Mouse (Mus musculus) MEL (cell line): ENCODE results near the gene Aox4. TPM values are rescaled to one million over a fixed set of nuclear protein-coding genes. Genes with fewer than 3 reads are reported as not detected.

ENCODE experiments used
- DNase-seq: peaks from one replicate; pipeline ENCODE4 v3.0.0; 2011; ENCODE audit warnings: low read depth, low spot score
- H3K27ac ChIP-seq: 2 replicates; pipeline ENCODE4 v1.5.1; 2012; ENCODE audit warnings: low read depth, mild to moderate bottlenecking, control low read depth, low read length, moderate library complexity; ENCODE audit not compliant: control insufficient read depth
- H3K27me3 ChIP-seq, 2 experiments: fragments of 150-350 bp in 1 of 2; sonication (generic) in 1 of 2; 2 replicates each; pipeline ENCODE4 v1.6.1; 2012; ENCODE audit warnings: low read length in 2 of 2, mild to moderate bottlenecking in 2 of 2, improper control_type of control experiment in 1 of 2, moderate library complexity in 1 of 2; ENCODE audit not compliant: insufficient read depth in 2 of 2, control insufficient read depth in 1 of 2
- H3K36me3 ChIP-seq, 2 experiments: 2 replicates each; pipeline ENCODE4 v1.6.1; 2012 to 2014; ENCODE audit warnings: low read length in 2 of 2, improper control_type of control experiment in 1 of 2, inconsistent platforms in 1 of 2, mild to moderate bottlenecking in 1 of 2; ENCODE audit not compliant: insufficient read depth in 2 of 2, control insufficient read depth in 1 of 2
- H3K4me1 ChIP-seq, 2 experiments: fragments of 150-350 bp in 1 of 2; sonication (generic) in 1 of 2; 2 replicates each; pipeline ENCODE4 v1.6.1; 2012; ENCODE audit warnings: low read length in 2 of 2, improper control_type of control experiment in 1 of 2, mild to moderate bottlenecking in 1 of 2; ENCODE audit not compliant: insufficient read depth in 2 of 2, control insufficient read depth in 1 of 2
- H3K4me3 ChIP-seq, 2 experiments: fragments of 150-350 bp in 1 of 2; sonication (generic) in 1 of 2; 2 replicates each; pipeline ENCODE4 v1.5.1; 2012; ENCODE audit warnings: low read depth in 2 of 2, low read length in 2 of 2, mild to moderate bottlenecking in 2 of 2, moderate library complexity in 2 of 2, control low read depth in 1 of 2, improper control_type of control experiment in 1 of 2; ENCODE audit not compliant: control insufficient read depth in 1 of 2, insufficient read depth in 1 of 2
- H3K79me2 ChIP-seq: 2 replicates; pipeline ENCODE4 v1.6.1; 2012; ENCODE audit warnings: mild to moderate bottlenecking, low read length, moderate library complexity; ENCODE audit not compliant: control insufficient read depth, poor library complexity, insufficient read depth
- H3K9ac ChIP-seq: 2 replicates; pipeline ENCODE4 v1.6.1; 2012; ENCODE audit warnings: low read depth, mild to moderate bottlenecking, control low read depth, low read length, moderate library complexity; ENCODE audit not compliant: control insufficient read depth, poor library complexity, severe bottlenecking
- H3K9me3 ChIP-seq: fragments of 150-350 bp; sonication (generic); replicated peaks from 2 replicates; pipeline ENCODE4 v1.6.1; 2012; ENCODE audit warnings: mild to moderate bottlenecking, low read length, improper control_type of control experiment, moderate library complexity; ENCODE audit not compliant: insufficient read depth
- E2F4 ChIP-seq: IDR thresholded peaks from 2 replicates; pipeline ENCODE4 v1.6.1; 2011; ENCODE audit warnings: low read depth, low read length, improper control_type of control experiment, borderline replicate concordance
- EP300 ChIP-seq, 2 experiments: IDR thresholded peaks; 2 replicates each; pipeline ENCODE4 v1.6.1; 2011; ENCODE audit warnings: improper control_type of control experiment in 2 of 2, low read length in 2 of 2, low read depth in 1 of 2, mild to moderate bottlenecking in 1 of 2
- ETS1 ChIP-seq: IDR thresholded peaks from 2 replicates; pipeline ENCODE4 v1.6.1; 2012; ENCODE audit warnings: low read depth, mild to moderate bottlenecking, inconsistent platforms, low read length, improper control_type of control experiment, moderate library complexity
- GATA1 ChIP-seq: IDR thresholded peaks from 2 replicates; pipeline ENCODE4 v1.6.1; 2011; ENCODE audit warnings: low read depth, low read length, improper control_type of control experiment
- MAFK ChIP-seq: IDR thresholded peaks from 2 replicates; pipeline ENCODE4 v1.6.1; 2011; ENCODE audit warnings: low read depth, mild to moderate bottlenecking, low read length, improper control_type of control experiment, borderline replicate concordance
- MAX ChIP-seq: IDR thresholded peaks from 2 replicates; pipeline ENCODE4 v1.6.1; 2011; ENCODE audit warnings: low read length, improper control_type of control experiment
- MXI1 ChIP-seq: IDR thresholded peaks from 2 replicates; pipeline ENCODE4 v1.6.1; 2011; ENCODE audit warnings: mild to moderate bottlenecking, low read depth, low read length, improper control_type of control experiment
- MYC ChIP-seq: IDR thresholded peaks from 2 replicates; pipeline ENCODE4 v1.6.1; 2011; ENCODE audit warnings: low read depth, mild to moderate bottlenecking, low read length, improper control_type of control experiment, moderate library complexity
- NRF1 ChIP-seq: IDR thresholded peaks from 2 replicates; pipeline ENCODE4 v1.6.1; 2014; ENCODE audit warnings: low read depth, mild to moderate bottlenecking, inconsistent platforms, low read length, improper control_type of control experiment, moderate library complexity; ENCODE audit not compliant: poor library complexity, insufficient read depth, severe bottlenecking
- POLR2A ChIP-seq, 2 experiments: IDR thresholded peaks; 2 replicates each; pipeline ENCODE4 v1.6.1; 2011 to 2012; ENCODE audit warnings: low read length in 2 of 2, mild to moderate bottlenecking in 2 of 2, control low read depth in 1 of 2, improper control_type of control experiment in 1 of 2, low read depth in 1 of 2, moderate library complexity in 1 of 2; ENCODE audit not compliant: control insufficient read depth in 1 of 2, insufficient read depth in 1 of 2, poor library complexity in 1 of 2
- POLR2AphosphoS2 ChIP-seq: IDR thresholded peaks from 2 replicates; pipeline ENCODE4 v1.6.1; 2011; ENCODE audit warnings: low read length, improper control_type of control experiment
- POLR2AphosphoS5 ChIP-seq: IDR thresholded peaks from 2 replicates; pipeline ENCODE4 v1.6.1; 2012; ENCODE audit warnings: low read depth, borderline replicate concordance, mild to moderate bottlenecking, inconsistent platforms, low read length, moderate library complexity, mixed read lengths
- SIN3A ChIP-seq: IDR thresholded peaks from 2 replicates; pipeline ENCODE4 v1.6.1; 2012; ENCODE audit warnings: low read length, improper control_type of control experiment, inconsistent platforms
- TAL1 ChIP-seq: IDR thresholded peaks from 2 replicates; pipeline ENCODE4 v1.6.1; 2012; ENCODE audit warnings: mild to moderate bottlenecking, inconsistent platforms, low read length, moderate library complexity, mixed read lengths
- USF1 ChIP-seq: IDR thresholded peaks from 2 replicates; pipeline ENCODE4 v1.6.1; 2014; ENCODE audit warnings: low read depth, mild to moderate bottlenecking, inconsistent platforms, low read length, improper control_type of control experiment, moderate library complexity
- polyA plus RNA-seq, 2 experiments: library from polyadenylated mRNA; stranded (reverse) in 1 of 2; unstranded in 1 of 2; fragments of >175 nt in 1 of 2; fragments of >200 nt in 1 of 2; gene quantifications; 2 replicates each; pipeline versions ENCODE4 v1.2.1 to v1.2.4; 2012; ENCODE audit warnings: low replicate concordance in 2 of 2, low read depth in 1 of 2; ENCODE audit not compliant: insufficient read length in 2 of 2, insufficient read depth in 1 of 2, missing spikeins in 1 of 2
- total RNA-seq: library from RNA; depleted of rRNA; stranded (reverse); fragments of 300-350 nt; gene quantifications from 2 replicates; pipeline ENCODE4 v1.2.3, GENCODE M21; 2012

Gene Aox4
- total and polyA plus RNA-seq, 3 experiments = not detected

DNA sequence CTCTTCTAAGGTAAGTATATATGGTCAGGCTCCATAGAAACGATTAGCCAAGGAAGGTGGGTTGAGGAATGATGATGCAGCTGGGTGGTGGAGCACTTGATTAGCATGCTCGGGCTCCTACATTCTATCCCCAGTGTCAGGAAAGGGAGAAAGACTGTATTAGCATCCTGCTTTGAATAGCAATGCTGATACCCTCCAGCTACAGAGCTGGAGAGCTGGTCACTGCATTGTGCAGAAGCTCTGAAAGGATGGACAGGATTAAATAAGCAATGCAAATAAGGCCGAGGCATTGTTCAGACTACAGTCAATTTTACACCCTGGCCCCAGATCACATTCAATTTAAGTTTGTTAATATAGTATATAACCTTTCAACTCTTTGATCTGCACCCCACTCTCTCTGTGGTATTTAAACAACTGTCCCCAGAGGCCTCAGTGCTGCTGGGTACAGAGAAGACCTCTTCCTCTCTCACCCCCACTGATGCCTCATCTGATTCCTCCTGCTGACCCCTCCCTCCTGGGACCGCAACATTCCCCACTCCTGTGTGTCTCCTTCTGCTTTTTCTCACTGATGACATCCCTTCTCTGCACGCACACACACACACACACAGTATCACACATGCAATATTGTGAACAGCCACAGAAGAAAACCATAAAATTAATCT, 21.6 kb upstream of the Aox4 start:
- H3K4me1 ChIP-seq = no peaks in the 10 kb centered on the region

GRCm38 (mm10) chr1:58194317-58194716, 15.9 kb upstream of the Aox4 start:
- H3K9ac ChIP-seq = no peak overlapping the region
- TF ChIP-seq POLR2AphosphoS5 (no peak), SIN3A (no peak), POLR2A (IDR thresholded peaks at IDR 0.05; ENCODE audit: control insufficient read depth in 1 of 2, insufficient read depth in 1 of 2, low read depth in 1 of 2, low read length in 2 of 2, poor library complexity in 1 of 2) (no peak), NRF1 (no peak), EP300 (IDR thresholded peaks at IDR 0.05; ENCODE audit: low read depth in 1 of 2, low read length in 2 of 2) (no peak), E2F4 (no peak), GATA1 (no peak), MYC (no peak), TAL1 (no peak), MAFK (no peak), MAX (no peak)
- TF ChIP-seq, all 39 proteins: peak for 0
- Histone ChIP-seq H3K79me2 (no peaks in the 10 kb centered on the region), H3K4me3 (no peak overlapping the region), H3K27ac (no peak overlapping the region), H3K9me3 (no peaks in the 10 kb centered on the region), H3K36me3 (no peaks in the 10 kb centered on the region), H3K27me3 (no peaks in the 10 kb centered on the region), H3K4me1 (no peaks in the 10 kb centered on the region)
- no peak for DNase-seq

More for the DNA sequence above, 21.6 kb upstream of the Aox4 start:
- Histone ChIP-seq H3K4me3 (no peak overlapping the region), H3K27ac (no peak overlapping the region), H3K79me2 (no peaks in the 10 kb centered on the region), H3K36me3 (no peaks in the 10 kb centered on the region), H3K27me3 (peaks cover 0 to 1% of the 10 kb centered on the region in 2 experiments; a peak in 1 of 4 replicates), H3K9ac (no peak overlapping the region), H3K9me3 (no peaks in the 10 kb centered on the region)
- TF ChIP-seq MAFK (no peak), MXI1 (no peak), POLR2AphosphoS2 (no peak)
- no peak for DNase-seq

GRCm38 (mm10) chr1:58194988-58195387, 15.2 kb upstream of the Aox4 start:
- no peak overlapping the region for H3K9ac ChIP-seq
- DNase-seq = no peak
- no peaks in the 10 kb centered on the region for H3K79me2 ChIP-seq
- no peak overlapping the region for H3K4me3 ChIP-seq
- TF ChIP-seq ETS1 (no peak), USF1 (no peak)
- no peaks in the 10 kb centered on the region for H3K36me3 ChIP-seq
- H3K27ac ChIP-seq = no peak overlapping the region
- no peaks in the 10 kb centered on the region for H3K9me3 ChIP-seq
- H3K4me1 ChIP-seq = no peaks in the 10 kb centered on the region
- no peaks in the 10 kb centered on the region for H3K27me3 ChIP-seq
